Mouse (Mus musculus): ENCODE results near the gene Pola2.
A peak's percentile ranks its signal among the peaks of the same experiment; 100 is the strongest.

Pola2 gene

DNA sequence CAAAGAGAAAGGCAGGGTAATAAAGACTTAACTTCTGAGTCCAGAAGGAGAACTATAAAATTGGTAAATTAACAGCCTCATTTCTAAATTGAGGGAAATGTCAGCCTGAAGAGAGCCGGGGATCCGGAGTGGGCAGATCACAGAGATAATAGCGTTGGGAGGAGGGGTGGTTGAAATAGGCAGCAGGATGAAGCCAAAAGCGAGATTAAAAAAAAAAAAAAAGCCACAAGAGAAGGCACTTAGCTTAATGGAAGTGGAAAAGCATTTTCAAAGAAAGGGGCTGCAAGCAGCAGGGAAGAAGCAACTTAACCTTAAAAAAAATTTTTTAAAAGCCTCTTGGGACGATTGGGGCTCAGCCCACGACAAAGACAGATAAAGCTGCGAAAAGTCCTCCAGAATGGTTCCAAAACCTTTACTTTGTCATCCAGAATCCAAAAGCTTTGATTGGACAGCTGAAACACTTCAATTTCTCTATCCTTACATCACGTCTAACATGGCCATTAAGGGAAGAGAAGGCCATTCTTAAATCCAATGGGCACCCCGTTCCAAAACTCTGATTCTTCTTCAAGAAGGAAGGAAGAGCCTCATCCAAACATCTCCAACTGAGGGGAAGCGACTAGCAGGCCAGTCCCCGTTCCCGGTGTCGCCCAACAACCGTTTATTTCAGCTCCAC, 52.4 kb downstream of the Pola2 start:
- no peak for DNase-seq (ENCODE audit: inconsistent age in 2 of 2, low spot score in 1 of 2)

DNA sequence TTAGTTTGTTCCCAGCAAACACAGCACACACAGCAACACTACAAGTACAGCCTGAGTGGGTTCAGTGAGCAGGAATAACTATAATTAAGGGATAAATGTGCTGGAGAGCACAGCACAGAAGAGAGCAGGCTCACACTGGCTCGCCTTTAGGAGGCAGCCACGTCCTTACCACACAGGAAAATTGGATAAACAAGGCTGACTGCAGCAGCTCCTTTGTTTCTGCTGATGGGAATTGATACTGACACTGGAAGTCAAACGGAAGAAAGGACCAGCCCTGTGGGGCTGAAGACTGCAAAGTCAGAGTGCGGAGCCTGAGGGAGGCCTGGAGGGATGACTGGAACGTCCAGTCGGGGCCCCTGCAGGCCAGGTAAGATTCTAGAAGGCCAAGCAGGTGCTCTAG, 53.8 kb downstream of the Pola2 start:
- DNase-seq (ENCODE audit: inconsistent age in 2 of 2, low spot score in 1 of 2) = no peak

GRCm38 (mm10) chr19:5907275-5907674, 56.7 kb downstream of the Pola2 start:
- no peak for DNase-seq (ENCODE audit: inconsistent age in 2 of 2, low spot score in 1 of 2)

- DNase-seq (ENCODE audit: inconsistent age in 2 of 2, low spot score in 1 of 2) = peak; percentile 94 to 98
Measured at GRCm38 (mm10) chr19:5894002-5894678, 69.9 kb downstream of the Pola2 start, which contains the start of gene Tigd3. TSS of gene Tigd3 (minus strand) at chr19:5894149.

GRCm38 (mm10) chr19:5893282-5894001, 70.6 kb downstream of the Pola2 start:
- DNase-seq (ENCODE audit: inconsistent age in 2 of 2, low spot score in 1 of 2) = no peak

DNA sequence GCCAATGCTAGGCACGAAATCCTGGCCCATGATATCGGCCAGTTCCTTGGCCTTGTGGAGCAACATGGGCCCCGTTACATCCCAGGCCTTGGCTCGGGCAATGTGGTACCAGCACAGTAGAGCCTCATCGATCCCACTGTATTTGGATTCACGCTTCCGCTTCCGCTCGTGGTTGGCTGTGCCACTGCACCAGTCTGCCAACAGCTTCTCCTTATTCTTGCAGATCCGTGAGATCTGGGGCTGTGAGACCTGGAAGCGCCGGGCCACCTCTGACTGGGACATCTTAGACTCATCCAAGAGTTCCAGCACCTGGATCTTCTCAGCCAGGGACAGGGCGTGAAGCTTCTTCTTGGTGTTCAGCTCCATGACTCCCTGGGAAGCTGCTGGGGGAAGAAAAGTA, 71.3 kb downstream of the Pola2 start:
- no peak for DNase-seq (ENCODE audit: inconsistent age in 2 of 2, low spot score in 1 of 2)

DNA sequence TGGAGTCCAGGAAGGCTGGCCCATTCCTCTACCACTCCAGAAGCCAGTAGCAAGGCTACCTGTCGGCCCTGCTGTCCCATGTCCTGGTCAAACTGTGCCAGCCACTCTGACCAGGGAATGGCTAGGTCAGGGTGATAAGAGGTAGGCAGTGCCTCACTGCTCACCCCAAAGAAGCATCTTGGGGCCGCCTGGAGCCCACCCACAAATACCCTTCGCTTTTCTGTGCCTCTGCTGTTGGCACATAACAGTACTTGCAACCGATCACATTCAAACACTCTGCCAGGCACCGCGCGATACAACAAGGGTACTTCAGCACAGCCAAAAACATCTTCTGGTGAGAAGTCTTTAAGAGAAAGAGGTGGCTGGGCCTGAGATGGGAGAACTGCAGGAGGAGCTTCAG, 71.7 kb downstream of the Pola2 start:
- DNase-seq (ENCODE audit: inconsistent age in 2 of 2, low spot score in 1 of 2) = no peak

DNA sequence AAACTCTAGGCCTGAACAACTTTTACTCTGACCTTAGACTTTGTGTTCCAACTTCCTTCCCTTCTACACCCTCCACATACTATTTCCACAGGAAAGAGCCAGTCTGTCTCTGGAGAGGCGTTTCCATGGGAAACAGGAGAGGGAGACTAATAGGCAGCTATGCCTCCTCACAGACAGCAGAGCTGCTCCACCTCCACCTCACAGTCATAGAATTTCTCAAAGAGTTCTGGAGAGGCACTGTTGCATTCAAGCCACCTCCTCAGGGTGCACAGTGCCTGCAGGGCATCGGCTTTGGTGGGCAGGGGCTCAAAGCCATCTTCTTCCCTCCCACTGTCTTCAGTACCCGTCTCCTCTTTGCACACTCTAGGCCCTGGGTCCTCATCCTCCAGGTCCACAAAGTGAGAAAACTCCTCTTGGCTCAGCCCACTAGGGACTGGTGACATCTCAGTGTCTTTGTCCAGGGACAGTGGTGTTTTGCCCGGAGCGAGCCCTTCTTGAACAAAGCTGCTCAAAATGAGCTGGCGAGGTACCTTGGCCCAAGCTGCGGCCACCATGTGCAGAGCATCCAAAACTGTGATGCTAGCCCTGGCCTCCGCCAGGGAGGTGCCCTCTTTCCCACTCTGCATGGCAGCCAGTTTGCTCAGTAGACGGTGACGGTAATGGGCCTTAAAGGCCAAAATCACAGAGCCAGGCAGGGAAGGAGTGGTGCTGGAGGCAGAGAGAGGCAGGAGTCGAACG, 72.3 kb downstream of the Pola2 start:
- no peak for DNase-seq (ENCODE audit: inconsistent age in 2 of 2, low spot score in 1 of 2)

Measured in adrenal gland, adult (tissue).